Mouse (Mus musculus) ES-CJ7 (cell line): ENCODE results near the gene Plpp3.
A peak's percentile ranks its signal among the peaks of the same experiment; 100 is the strongest.

Experiments used
- DNase-seq: peaks from one replicate; pipeline ENCODE4 v3.0.0; 2011; ENCODE audit warnings: low read depth, low spot score

Plpp3 gene

DNA sequence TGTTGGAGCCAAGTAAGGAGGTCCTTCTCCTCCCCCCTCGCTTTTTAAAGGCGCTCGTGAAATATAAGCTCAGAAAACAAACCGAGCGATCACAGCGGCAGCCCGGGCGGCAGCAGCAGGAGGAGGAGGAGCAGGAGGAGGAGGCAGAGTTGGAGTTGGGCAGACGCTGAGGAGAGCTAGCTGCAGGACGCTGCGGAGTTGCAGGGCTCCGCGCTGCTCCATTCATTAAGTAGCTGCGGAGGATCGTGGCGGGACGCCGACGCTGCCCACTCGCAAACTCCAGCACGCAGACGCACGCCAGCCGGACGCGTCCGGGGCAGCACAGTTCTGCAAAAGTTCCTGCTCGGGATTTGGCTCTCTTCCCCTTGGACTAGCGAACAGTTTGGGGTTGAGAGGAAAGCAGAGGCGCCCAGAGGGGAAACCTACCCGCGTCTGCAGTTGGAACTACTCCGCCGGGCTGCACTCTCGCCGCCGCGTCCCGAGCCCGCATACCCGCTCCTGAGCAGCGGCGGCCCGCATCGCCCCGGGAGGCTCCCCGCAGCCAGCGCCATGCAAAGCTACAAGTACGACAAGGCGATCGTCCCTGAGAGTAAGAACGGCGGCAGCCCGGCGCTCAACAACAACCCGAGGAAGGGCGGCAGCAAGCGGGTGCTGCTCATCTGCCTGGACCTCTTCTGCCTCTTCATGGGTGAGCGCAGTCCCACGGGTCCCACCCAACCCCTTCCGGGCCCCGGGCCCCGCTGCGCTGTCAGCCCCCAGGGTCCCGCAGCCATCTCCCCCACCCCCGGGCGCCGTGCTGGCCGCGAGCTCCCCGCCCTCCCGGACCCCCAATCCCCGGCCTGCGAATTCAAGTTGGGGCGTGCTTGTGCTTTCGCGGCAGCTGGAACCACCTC, at the start of gene Plpp3:
TSS of gene Plpp3 (plus strand) at position 72 of the 893 bp plus-strand sequence.
- DNase-seq: peak; percentile 72

DNA sequence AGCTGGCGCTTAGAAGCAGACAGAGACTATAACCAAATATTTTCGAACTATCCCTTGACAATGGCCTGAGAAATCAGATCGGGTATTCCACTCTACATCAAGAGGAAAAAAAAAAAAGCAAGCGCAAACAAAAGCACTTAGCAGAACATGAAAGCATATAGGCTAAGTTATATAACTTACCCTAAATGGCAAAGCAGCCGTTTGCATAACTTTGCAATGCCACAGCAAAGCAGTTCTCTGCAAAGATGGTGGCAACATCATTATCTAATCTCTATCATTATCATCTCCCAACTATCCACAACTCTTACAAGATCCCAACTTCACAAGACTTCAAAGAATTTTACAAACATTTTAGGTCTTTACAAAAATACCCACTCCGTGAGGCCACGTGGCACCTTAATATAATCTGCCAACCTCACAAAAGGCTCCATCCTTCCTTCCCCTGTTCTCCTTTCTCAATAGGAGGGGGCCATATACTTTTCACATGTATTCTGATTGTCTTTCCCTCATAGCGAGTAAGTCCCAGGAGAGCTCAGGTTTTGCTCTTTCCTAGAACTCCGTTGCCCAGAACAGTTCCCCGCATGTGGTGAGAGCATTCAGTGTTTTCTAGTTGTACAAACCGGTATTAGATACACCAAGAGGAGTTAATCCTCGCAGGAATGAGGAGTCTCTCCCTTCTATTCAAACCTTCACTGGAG, 49.1 kb upstream of the Plpp3 start:
- DNase-seq: no peak

DNA sequence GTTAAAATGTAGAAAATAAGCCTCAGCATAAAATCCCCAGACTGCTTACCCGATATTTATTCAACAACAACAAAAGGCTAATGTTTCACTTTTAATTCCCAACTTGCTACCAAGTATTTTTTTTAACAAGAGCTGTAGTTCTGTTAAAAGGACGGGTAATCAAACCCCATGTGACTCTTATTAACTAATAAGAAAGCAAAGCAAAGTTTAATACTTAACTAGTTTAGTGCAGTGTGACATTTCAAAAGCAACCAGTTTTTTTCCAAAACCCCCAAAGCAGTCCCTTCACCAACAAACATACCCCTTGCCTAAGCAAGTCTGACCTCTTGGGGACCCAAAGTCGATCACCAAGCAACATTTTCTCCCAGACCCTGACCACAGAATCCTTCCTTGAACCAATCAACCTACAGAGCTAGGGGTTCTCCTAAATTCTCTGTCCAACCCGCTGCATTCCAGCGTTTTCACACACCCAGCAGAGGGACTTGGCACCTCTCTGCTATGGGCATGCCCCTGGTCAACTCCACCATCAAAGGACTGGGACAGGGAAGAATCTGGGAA, 48.4 kb upstream of the Plpp3 start:
- DNase-seq: no peak

- DNase-seq: peak; percentile 46
Observed at GRCm38 (mm10) chr4:105109199-105109989, 47.8 kb upstream of the Plpp3 start, which contains the start of gene Prkaa2. Gene Prkaa2, minus strand, starts transcription at chr4:105109890.

DNA sequence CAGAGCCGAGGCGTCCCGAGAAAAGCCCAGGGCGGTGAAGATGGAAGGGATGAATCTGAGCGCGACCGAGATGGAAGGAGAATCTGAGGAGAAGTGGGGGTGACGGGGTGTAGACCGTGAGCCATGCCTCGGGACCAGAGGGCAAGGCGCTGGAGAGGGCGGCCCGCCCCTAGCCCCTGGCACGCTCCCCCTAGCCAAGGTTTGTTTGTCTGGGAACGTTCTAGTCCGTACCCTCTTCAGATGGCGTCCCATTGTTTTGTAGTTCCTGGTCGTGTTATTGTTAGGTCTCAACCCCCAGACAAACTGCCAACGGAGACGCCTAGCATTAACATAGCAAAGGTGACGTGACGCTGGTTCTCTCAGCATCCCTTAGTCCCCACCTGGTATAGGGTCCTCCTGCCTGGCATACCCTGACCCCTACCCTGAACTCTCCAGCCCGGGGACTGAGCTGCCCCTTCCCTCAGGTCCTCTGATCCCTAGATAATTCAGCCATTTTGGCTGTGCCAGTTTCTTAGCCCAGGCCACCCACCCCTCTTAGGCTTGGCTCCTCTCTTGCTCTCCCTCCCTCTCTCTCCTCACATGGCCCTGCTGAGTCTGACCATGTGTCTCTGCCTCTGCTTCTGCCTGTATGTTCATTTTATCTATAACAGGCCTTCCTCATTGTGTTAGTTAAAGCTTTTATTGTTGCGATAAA, 47.0 kb upstream of the Plpp3 start:
- peak; percentile 30 for DNase-seq

GRCm38 (mm10) chr4:105110684-105111035, 46.5 kb upstream of the Plpp3 start:
- DNase-seq: no peak

DNA sequence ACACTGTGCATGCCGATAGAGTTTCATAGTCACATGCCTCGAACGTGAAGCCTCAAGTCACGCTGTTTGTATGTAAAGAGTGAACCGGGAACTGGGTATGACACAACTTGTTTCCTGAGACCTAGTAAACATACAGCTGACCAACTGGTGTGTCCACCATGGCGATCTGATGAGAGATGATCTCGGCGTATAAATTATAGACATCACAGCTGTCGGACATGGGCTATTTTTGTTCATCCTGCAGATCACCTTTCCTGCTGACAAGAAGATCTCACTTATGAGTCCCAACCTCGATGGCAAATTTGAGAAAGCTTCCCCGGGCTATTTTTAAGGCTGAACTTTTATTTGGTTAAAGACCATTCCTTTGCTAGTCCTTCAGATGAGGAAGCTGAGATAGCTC, 45.4 kb upstream of the Plpp3 start:
- DNase-seq: no peak

- no peak for DNase-seq
Observed at GRCm38 (mm10) chr4:105113042-105113441, 44.1 kb upstream of the Plpp3 start.

DNA sequence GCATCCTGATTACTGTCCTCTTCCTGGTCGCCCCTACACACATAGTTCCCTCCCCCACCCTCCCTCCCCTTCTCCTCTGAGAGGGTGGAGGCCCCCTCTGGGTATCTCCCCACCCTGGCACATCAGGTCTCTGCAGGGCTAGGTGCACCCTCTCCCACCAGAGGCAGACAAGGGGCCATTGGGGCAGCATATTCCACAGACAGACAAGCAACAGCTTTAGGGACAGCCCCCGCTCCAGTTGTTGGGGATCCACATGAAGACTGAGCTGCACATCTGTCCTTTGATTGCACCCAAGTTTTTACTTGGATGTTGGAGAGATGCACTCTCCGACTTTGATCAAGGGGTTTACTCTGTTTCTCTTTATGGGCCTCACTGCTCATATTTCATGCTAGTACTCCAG, 43.7 kb upstream of the Plpp3 start:
- DNase-seq: no peak

GRCm38 (mm10) chr4:105121081-105121480, 36.1 kb upstream of the Plpp3 start:
- no peak for DNase-seq

DNA sequence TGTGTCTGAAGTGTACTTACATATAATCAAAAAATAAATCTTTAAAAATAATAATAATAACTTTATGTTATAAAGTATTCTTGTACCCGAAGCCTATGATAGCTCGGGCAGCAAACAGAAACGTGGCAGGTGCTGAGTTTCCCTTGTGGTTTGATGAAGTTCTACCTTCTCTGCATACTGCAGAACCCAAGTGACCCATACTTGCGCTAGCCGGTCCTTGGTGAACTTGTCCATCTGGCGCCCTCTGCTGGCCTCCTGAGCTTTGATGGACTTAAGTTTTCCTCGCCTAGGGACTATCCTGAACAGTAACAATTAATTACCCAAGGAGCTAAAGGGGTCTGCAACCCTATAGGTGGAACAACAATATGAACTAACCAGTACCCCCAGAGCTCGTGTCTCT, 34.7 kb upstream of the Plpp3 start:
- DNase-seq: peak; percentile 81

- DNase-seq: no peak
Observed at GRCm38 (mm10) chr4:105129212-105129611, 27.9 kb upstream of the Plpp3 start.

- no peak for DNase-seq
Observed at GRCm38 (mm10) chr4:105131756-105132314, 25.3 kb upstream of the Plpp3 start.

- no peak for DNase-seq
Observed at GRCm38 (mm10) chr4:105133350-105134050, 23.6 kb upstream of the Plpp3 start.

DNA sequence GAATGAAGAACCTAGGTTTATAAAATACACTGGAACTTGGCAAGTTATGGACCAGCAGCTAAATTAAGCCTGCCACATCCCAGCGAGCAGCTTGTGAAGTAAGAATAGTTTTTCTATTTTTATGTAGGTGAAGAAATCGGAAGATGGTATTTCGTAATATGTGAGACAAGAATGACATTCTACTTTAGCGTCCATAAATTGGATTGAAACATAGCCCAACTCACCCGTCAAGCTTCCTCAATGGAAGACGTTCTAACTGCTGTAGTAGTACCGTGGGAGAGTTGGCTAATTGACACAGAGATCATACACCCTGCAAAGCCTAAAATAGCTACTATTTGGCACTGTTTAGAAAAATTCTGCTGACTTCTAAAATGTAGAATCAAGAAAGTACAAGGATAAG, 7.7 kb upstream of the Plpp3 start:
- no peak for DNase-seq

DNA sequence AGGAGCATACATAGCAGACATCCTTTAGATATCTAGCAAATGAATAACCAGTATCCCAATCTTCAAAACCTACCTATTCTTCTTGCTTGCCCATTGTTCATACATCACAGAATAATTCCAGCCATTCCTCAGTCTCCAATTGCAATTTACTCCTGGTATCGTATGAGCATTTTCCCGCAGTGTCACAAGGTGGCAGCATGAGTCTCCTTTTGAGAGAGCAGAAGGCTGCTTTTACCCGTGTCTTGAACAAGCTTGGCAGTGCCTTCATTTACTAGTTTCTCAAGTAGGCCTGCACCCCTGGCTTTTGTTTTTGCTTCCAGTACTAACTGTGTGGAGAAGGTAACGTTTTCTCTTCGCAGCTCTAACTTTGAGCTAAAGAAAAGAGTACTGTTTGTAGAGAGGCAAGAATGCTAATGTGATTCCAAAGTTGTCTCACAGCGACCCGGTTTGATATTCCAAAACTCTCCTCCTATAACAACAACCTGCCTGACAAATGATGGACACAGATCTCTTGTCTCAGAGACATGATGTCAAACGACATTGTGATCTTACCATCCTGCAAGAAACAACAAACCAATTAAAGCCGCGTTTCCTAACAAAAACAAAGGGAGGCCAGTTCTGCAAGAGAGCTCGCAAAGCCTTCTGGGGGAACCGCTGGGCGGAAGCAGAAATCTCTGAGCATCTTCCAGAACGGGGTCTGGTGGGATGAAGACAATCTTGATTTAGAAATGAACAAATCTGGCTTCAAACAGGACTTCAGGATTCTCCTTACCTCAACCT, 5.0 kb upstream of the Plpp3 start:
- peak; percentile 85 for DNase-seq

DNA sequence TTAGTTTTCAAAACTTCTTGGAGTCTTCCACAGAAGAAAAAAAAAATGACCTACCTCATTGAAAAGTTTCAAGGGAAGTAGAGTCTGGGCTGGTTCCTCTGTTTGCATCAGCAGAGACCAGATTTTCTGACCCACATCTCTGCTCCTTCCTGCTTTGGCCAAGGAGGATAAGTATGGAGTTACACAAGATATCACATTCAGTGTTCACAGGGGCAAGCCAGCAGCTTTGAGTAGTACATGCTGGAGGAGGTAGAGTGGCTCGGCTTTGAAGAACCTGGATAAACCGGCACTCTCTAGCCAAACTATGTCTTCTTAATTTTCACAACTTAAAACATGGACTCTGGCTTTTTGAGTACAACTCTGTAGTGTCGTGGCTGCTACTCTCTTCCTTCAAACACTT, 3.9 kb upstream of the Plpp3 start:
- no peak for DNase-seq

DNA sequence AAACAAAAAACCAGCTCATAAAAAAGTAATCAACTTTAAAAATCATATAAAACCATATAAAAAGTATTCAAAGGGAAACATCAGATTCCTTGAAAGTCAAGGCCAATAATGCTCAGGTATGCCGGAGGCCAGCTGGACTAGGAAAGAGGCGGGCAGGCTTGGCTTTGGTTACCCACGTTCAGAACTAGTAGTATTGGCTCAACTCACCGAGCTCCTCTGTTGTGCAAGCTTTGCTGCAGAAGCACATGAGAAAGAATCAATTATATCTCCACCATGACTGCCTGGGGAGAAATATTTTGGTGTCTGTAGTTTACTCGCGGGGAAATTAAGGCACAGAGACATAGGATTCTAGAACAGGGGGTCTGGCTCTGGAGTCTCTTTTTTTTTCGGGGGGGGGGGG, 866 bp upstream of the Plpp3 start:
- no peak for DNase-seq

- no peak for DNase-seq
Observed at GRCm38 (mm10) chr4:105156955-105157275, 232 bp upstream of the Plpp3 start.

DNA sequence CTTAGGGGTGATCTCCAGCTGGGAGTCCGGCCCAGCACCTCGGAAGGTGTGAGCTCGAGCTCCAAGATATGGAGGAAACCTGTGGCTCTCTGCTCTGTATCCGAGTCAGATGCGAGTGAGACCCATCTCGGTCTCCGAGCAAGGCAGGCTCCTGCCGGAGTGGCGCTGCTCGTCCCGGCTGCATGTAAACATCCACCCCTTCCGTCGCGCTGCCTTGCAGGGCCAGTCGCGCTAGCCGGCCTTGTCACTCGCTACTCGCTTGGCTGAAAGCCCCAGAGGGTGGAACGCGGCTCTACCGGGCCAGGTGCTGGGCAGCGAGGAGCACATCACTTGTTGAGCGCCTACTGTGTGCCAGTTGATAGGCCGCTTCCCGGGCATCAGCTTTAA, 1.0 kb downstream of the Plpp3 start:
- peak; percentile 57 for DNase-seq
